Mouse (Mus musculus) liver, adult 2 months (tissue): ENCODE data around the gene Snrk.

Experiments used
- CTCF ChIP-seq: fragments of 200-500 bp; IDR thresholded peaks from 2 replicates; pipeline ENCODE4 v1.5.1; 2011; ENCODE audit warnings: low read depth, low read length, control low read depth
- POLR2A ChIP-seq: fragments of 200-500 bp; IDR thresholded peaks from 2 replicates; pipeline ENCODE4 v1.6.1; 2011; ENCODE audit warnings: low read length, control low read depth; ENCODE audit not compliant: insufficient read depth; ENCODE audit errors: extremely low read depth

DNA sequence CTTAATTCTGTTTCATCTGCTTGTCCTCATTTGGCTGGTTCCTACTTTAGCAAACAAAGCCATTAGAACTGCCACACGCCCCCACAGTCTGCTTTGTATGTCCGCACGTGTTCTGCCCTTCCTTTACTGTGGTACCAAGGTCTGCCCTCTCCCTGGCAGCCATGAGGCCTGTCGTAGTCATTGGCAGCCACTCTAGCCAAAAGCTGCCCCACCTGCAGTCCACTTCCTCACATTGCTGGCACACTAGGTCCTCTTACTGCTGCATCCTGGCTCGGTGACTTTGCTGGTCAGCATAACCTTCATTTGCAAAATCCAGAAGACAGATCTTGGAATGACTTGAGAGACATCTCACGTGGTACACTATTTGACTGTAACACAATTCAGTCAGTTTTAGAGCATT lies 52.8 kb downstream of the Snrk start:
- TF ChIP-seq CTCF (peak; percentile 52), POLR2A (no peak)
